Mouse (Mus musculus): ENCODE results near the gene Clic5. TPM values are rescaled to one million over a fixed set of nuclear protein-coding genes. Genes with fewer than 3 reads are reported as not detected.

Clic5 gene
- polyA plus RNA-seq, 1 experiment from 2014 or later = 0.06 TPM

DNA sequence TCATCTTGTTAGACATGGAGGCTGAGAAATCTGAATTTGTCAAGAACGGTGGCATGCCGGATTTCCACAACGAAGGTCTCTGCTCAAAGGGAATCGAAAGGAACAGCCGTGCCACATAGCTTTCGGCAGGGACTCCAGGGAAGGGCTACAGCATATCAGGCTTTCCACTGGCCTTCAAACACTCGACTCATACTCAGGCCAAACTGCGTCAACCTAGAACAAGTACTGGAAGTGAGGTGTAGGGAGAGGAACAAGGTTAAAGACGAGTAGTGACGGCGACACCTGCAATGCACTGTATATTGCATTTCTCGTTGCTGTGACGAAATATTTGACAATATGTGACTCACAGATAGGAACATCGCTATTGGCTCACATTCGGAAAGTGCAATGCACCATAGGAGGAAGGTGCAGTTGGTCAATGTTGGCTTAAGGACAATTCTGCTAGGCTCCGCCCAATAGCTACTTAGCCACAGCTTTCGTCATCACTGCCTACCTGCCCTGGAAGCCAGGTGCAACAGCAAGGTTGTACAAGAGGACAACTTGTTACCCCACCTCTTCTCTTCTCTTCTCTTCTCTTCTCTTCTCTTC, 112.9 kb downstream of the Clic5 start:
- no peak for DNase-seq (ENCODE audit: low spot score)
- H3K27me3 ChIP-seq (ENCODE audit: low read depth, poor library complexity, severe bottlenecking) = peaks cover 36% of the 10 kb centered on the region
- 77% methylated on average over 17 of the region's 17 CpGs for WGBS

DNA sequence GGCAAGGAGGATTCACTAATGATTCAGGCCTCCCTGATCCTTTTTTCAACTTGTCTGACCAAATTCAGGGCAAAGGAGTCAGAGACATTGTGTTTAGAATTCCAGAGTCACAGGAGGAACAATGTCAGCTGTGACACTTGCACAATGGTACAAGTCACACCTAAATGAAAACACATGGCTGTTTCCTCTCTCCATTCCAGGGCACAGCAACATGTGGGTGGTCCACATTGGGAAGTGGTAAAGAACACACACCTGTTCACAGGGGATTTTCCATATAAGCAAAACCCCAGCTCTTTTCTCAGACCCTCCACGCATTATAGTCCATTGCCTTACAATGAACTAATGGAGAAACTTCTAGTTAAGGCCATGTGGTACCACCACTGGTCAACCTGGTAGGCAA, 115.7 kb downstream of the Clic5 start:
- no peak overlapping the region for H3K27ac ChIP-seq
- no peaks in the 10 kb centered on the region for H3K36me3 ChIP-seq
- H3K9me3 ChIP-seq (replicated peaks) = no peaks in the 10 kb centered on the region
- no peak overlapping the region for H3K4me3 ChIP-seq
- peaks cover 36% of the 10 kb centered on the region for H3K4me1 ChIP-seq
- DNase-seq (ENCODE audit: low spot score) = peak; percentile 38
- WGBS = 84% methylated on average over 1 of the region's 1 CpGs
- H3K27me3 ChIP-seq (ENCODE audit: low read depth, poor library complexity, severe bottlenecking) = peaks cover 60% of the 10 kb centered on the region

More for the DNA sequence above, 112.9 kb downstream of the Clic5 start:
- 0 out of 2 replicates have a peak overlapping the region, but pooled peaks have one; percentile 25 for H3K27ac ChIP-seq
- H3K36me3 ChIP-seq = no peaks in the 10 kb centered on the region
- H3K9me3 ChIP-seq (replicated peaks) = no peaks in the 10 kb centered on the region
- H3K4me1 ChIP-seq = peaks cover 36% of the 10 kb centered on the region
- 0 out of 2 replicates have a peak overlapping the region, but pooled peaks have one; percentile 6 for H3K4me3 ChIP-seq

DNA sequence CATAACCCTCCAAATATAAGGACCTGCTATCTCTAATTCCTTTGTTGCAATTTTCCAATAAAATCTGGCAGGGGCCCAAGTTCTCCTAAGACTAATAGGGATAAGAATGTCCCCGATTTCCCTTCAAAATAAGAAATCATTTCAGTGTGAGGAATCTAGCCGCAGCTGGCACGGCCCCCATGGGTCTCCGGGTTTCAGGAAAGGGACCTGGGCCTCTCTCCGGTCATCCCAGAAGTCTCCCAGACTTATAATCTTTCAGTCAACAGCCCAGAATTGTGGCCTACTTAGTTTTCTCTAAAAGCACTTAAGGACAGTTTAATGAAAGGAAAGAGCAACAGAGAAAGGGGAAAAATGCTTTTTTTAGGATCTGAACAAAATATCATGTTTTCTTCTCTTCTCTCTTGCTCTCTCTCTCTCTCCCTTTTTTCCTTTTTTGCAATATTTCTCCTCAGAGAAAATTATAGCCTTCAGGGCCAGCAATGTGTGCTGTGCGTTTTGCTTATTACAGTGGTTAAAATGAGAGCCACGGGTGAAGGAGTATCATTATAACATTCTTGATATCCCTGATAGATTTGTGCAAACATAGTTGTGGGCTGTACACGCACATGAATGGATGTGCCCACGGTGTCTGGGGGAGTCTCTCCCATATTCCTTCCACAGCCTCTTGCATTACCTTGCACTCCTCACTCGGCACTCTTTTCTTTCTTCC, 121.7 kb downstream of the Clic5 start:
- 85% methylated on average over 10 of the region's 10 CpGs for WGBS
- Histone ChIP-seq H3K27me3 (ENCODE audit: low read depth, poor library complexity, severe bottlenecking) (peaks cover 60% of the 10 kb centered on the region), H3K4me3 (no peak overlapping the region), H3K36me3 (no peaks in the 10 kb centered on the region), H3K27ac (no peak overlapping the region), H3K4me1 (no peaks in the 10 kb centered on the region), H3K9me3 (replicated peaks) (no peaks in the 10 kb centered on the region)
- DNase-seq (ENCODE audit: low spot score) = no peak

DNA sequence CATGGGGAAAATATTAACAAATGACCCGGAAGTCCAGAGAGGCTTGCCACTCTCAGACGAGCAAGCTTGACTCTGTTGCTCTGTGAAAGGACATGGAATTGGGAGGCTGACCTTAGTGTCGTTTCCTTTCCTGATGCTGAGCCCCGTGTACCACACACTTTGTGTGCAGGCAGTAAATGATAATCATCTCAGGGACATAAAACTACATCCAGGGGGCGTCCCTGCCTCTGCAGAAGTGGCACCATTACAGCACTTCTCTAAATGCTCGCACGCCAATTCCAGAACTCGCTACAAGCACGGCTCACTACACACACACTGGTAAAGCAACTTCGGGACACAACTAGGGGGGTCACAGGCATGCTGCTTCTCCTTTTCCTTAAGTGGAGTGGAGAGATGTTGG, 136.9 kb downstream of the Clic5 start:
- WGBS = 79% methylated on average over 10 of the region's 10 CpGs
- no peak for DNase-seq (ENCODE audit: low spot score)

DNA sequence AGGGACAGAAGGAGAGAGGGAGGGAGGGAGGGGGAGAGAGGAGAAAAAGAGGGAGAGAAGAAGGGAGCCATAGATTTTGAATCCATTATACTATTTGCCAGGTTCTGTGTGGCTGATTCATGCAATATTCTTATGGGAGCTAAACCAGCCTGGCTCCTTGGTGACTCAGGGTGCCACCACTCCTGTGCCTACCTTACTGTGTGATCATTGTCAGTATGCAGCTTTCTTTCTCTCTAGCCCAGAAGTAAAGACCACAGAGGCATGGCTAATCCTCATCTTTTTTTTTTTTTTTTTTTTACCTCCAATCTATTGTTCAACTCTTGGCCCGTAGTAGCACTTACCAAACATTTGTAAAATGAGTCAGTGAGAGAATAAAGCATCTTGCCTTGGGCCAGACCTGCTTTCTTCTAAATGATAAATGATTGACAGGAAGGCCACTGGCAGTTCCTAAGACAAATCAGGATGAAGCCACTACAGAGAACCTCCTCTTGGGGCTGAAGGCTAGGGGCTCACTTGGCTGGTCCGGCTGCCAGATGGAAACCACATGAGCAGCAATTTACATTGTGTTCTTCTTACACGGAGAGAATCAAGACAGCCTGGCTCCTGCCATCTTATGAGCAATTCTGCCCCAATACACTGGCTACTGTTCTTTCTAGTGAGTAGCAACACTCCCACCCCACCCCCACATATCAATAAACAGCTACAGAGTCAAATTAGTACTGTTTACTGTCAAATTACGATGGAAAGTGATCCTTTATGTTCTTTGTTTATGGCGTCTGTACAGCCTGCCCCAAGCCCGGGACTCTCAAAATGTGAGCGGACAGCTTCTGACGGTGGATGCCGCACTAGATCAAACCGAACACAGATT, 139.1 kb downstream of the Clic5 start:
- peak; percentile 40 for DNase-seq (ENCODE audit: low spot score)
- Histone ChIP-seq H3K4me1 (peaks cover 11% of the 10 kb centered on the region), H3K36me3 (no peaks in the 10 kb centered on the region), H3K27me3 (ENCODE audit: low read depth, poor library complexity, severe bottlenecking) (0 out of 2 replicates have a peak, but pooled peaks cover 8% of the 10 kb centered on the region), H3K27ac (peak overlapping the region; percentile 21; the same call in 1 of the 2 replicates), H3K9me3 (replicated peaks) (no peaks in the 10 kb centered on the region), H3K4me3 (no peak overlapping the region)
- WGBS = 63% methylated on average over 10 of the region's 10 CpGs

More for the DNA sequence above, 136.9 kb downstream of the Clic5 start:
- Histone ChIP-seq H3K36me3 (no peaks in the 10 kb centered on the region), H3K27ac (no peak overlapping the region), H3K4me3 (no peak overlapping the region), H3K27me3 (ENCODE audit: low read depth, poor library complexity, severe bottlenecking) (0 out of 2 replicates have a peak, but pooled peaks cover 8% of the 10 kb centered on the region), H3K9me3 (replicated peaks) (no peaks in the 10 kb centered on the region), H3K4me1 (peaks cover 11% of the 10 kb centered on the region)

GRCm38 (mm10) chr17:44328147-44328482, 139.7 kb downstream of the Clic5 start:
- 75% methylated on average over 5 of the region's 5 CpGs for WGBS
- no peak for DNase-seq (ENCODE audit: low spot score)
- Histone ChIP-seq H3K4me3 (no peak overlapping the region), H3K36me3 (no peaks in the 10 kb centered on the region), H3K27ac (0 out of 2 replicates have a peak overlapping the region, but pooled peaks have one; percentile 21), H3K4me1 (peaks cover 11% of the 10 kb centered on the region), H3K9me3 (replicated peaks) (no peaks in the 10 kb centered on the region), H3K27me3 (ENCODE audit: low read depth, poor library complexity, severe bottlenecking) (0 out of 2 replicates have a peak, but pooled peaks cover 8% of the 10 kb centered on the region)

Other genes starting within 250 kb of the Clic5 start
- gene Enpp5, start 109.8 kb upstream of the Clic5 start, polyA plus RNA-seq (2016; fragmentation: Nextera tagmentation; extraction: Ambion mirVana) = 4.6 and 7.9 TPM in 2 replicates
- 2.0 and 2.4 TPM in 2 replicates for gene Enpp4, start 82.8 kb upstream of the Clic5 start, polyA plus RNA-seq (2016; fragmentation: Nextera tagmentation; extraction: Ambion mirVana)

Measured in limb, embryonic 10.5 days (tissue).